Mouse (Mus musculus) myocyte (in vitro differentiated cells): ENCODE data around the gene Gle1. TPM values are rescaled to one million over a fixed set of nuclear protein-coding genes. Genes with fewer than 3 reads are reported as not detected.
"Not testable (repeated sequence)": the region's sequence is repeated elsewhere in the genome, so short reads cannot be mapped to it uniquely, and the experiment has no call there.

ENCODE experiments used
- H3K27me3 ChIP-seq: one replicate; pipeline ENCODE4 v1.6.1; 2011; ENCODE audit not compliant: control insufficient read depth, insufficient read depth, insufficient read length
- H3K36me3 ChIP-seq: one replicate; pipeline ENCODE4 v1.6.1; 2011; ENCODE audit not compliant: control insufficient read depth, insufficient read depth
- H3K4me2 ChIP-seq: one replicate; pipeline ENCODE4 v1.6.1; 2011; ENCODE audit warnings: low read depth, control low read depth
- H3K4me3 ChIP-seq: one replicate; pipeline ENCODE4 v1.5.1; 2011; ENCODE audit warnings: mild to moderate bottlenecking, control low read depth, moderate library complexity
- H3K79me2 ChIP-seq: one replicate; pipeline ENCODE4 v1.6.1; 2011; ENCODE audit not compliant: control insufficient read depth, insufficient read depth
- H3ac ChIP-seq: one replicate; pipeline ENCODE4 v1.6.1; 2011; ENCODE audit not compliant: control insufficient read depth, insufficient read length
- CEBPB ChIP-seq: IDR thresholded peaks from 2 replicates; pipeline ENCODE4 v1.6.1; 2011; ENCODE audit warnings: mild to moderate bottlenecking, moderate library complexity; ENCODE audit not compliant: poor library complexity, insufficient read depth, severe bottlenecking
- E2F4 ChIP-seq: IDR thresholded peaks from one replicate; pipeline ENCODE4 v1.6.1; 2011; ENCODE audit warnings: mild to moderate bottlenecking, control low read depth, moderate library complexity; ENCODE audit not compliant: insufficient read depth
- MAX ChIP-seq: IDR thresholded peaks from one replicate; pipeline ENCODE4 v1.6.1; 2011; ENCODE audit warnings: low read depth, mild to moderate bottlenecking, control low read depth
- MYOD1 ChIP-seq, 3 experiments: IDR thresholded peaks; one replicate each; pipeline ENCODE4 v1.6.1; 2011; ENCODE audit warnings: control low read depth in 2 of 3, low read depth in 2 of 3, mild to moderate bottlenecking in 2 of 3, moderate library complexity in 1 of 3; ENCODE audit not compliant: insufficient read length in 2 of 3, control insufficient read depth in 1 of 3
- MYOG ChIP-seq, 3 experiments: IDR thresholded peaks; one replicate each; pipeline ENCODE4 v1.6.1; 2011; ENCODE audit warnings: control low read depth in 2 of 3, low read depth in 2 of 3, mild to moderate bottlenecking in 2 of 3; ENCODE audit not compliant: insufficient read length in 2 of 3, control insufficient read depth in 1 of 3, insufficient read depth in 1 of 3
- POLR2A ChIP-seq: IDR thresholded peaks from one replicate; pipeline ENCODE4 v1.6.1; 2011; ENCODE audit warnings: low read depth, mild to moderate bottlenecking, control low read depth, moderate library complexity; ENCODE audit not compliant: insufficient read length
- POLR2AphosphoS2 ChIP-seq: IDR thresholded peaks from one replicate; pipeline ENCODE4 v1.6.1; 2011; ENCODE audit warnings: low read depth, control low read depth; ENCODE audit not compliant: insufficient read length
- REST ChIP-seq: IDR thresholded peaks from one replicate; pipeline ENCODE4 v1.6.1; 2011; ENCODE audit warnings: mild to moderate bottlenecking, control low read depth, moderate library complexity; ENCODE audit not compliant: insufficient read depth, insufficient read length
- SRF ChIP-seq: IDR thresholded peaks from one replicate; pipeline ENCODE4 v1.6.1; 2011; ENCODE audit warnings: low read depth; ENCODE audit not compliant: control insufficient read depth, insufficient read length
- TCF12 ChIP-seq: IDR thresholded peaks from one replicate; pipeline ENCODE4 v1.6.1; 2011; ENCODE audit warnings: mild to moderate bottlenecking, control low read depth; ENCODE audit not compliant: poor library complexity, insufficient read depth, severe bottlenecking
- TCF3 ChIP-seq: IDR thresholded peaks from one replicate; pipeline ENCODE4 v1.6.1; 2011; ENCODE audit warnings: low read depth, control low read depth; ENCODE audit not compliant: insufficient read length
- USF1 ChIP-seq: IDR thresholded peaks from one replicate; pipeline ENCODE4 v1.6.1; 2011; ENCODE audit warnings: low read depth, mild to moderate bottlenecking, control low read depth, moderate library complexity
- polyA plus RNA-seq: library from polyadenylated mRNA; unstranded; fragments of >200 nt; fragmentation: generic; extraction: Trizol; gene quantifications from one replicate; pipeline ENCODE4 v1.2.1, GENCODE M21; 2012; ENCODE audit warnings: missing spikeins

Gle1 gene
- polyA plus RNA-seq, 1 experiment = 25.1 TPM

DNA sequence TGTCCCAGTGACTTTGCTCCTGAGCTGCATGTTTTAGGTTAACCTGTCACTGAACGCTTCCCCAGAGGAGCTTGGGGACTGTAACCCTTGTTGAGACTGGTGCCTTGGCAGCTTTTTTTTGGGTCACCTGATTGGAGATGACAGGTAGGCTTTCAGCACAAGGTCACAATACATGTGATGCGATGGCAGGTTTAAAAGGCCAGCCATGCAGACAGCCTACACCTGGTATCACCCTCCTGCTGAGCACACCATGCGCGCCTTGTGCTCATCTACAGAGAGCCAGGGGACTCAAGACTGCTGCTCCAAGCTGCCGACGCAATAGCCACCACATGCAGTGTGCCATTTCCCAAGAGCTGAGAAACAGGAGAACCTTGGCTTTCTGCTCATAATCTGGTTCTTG, 43.5 kb upstream of the Gle1 start:
- H3K79me2 ChIP-seq = peaks cover 14% of the 10 kb centered on the region
- H3K27me3 ChIP-seq = no peaks in the 10 kb centered on the region
- H3K4me2 ChIP-seq = no peak overlapping the region
- TF ChIP-seq MYOD1 (IDR thresholded peaks at IDR 0.05; ENCODE audit: control insufficient read depth in 1 of 3, insufficient read length in 2 of 3, low read depth in 2 of 3) = no peak
- H3ac ChIP-seq = no peak overlapping the region
- peaks cover 15% of the 10 kb centered on the region for H3K36me3 ChIP-seq
- H3K4me3 ChIP-seq = no peak overlapping the region

DNA sequence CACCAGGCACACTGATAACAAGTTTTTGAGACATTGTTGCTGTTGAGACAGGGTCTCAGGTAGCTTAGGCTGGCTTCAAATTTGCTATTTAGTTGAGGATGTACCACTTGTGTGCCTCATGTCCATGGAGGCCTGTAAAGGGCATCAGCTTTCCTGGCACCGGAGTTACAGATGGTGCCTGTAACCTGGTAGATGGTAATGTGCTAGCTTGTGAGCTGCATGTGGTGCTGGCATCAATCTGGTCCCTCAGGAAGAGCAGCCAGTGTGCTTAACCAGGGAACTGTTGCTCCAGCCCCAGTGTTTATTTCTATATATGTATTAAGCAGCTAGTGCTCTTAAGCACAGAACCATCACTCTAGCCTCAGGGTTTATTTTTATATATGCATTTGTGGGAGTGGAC, 39.2 kb upstream of the Gle1 start:
- H3K4me2 ChIP-seq = no peak overlapping the region
- H3K27me3 ChIP-seq = no peaks in the 10 kb centered on the region
- H3K4me3 ChIP-seq = no peak overlapping the region
- no peak overlapping the region for H3ac ChIP-seq
- H3K36me3 ChIP-seq = peaks cover 28% of the 10 kb centered on the region
- peaks cover 6% of the 10 kb centered on the region for H3K79me2 ChIP-seq
- no peak for TF ChIP-seq MYOD1 (IDR thresholded peaks at IDR 0.05; ENCODE audit: control insufficient read depth in 1 of 3, insufficient read length in 2 of 3, low read depth in 2 of 3)
- no peak for TF ChIP-seq TCF12
- TF ChIP-seq USF1 = no peak
- no peak for TF ChIP-seq POLR2A
- no peak for TF ChIP-seq MYOG (IDR thresholded peaks at IDR 0.05; ENCODE audit: control insufficient read depth in 1 of 3, insufficient read depth in 1 of 3, insufficient read length in 2 of 3, low read depth in 2 of 3)
- TF ChIP-seq SRF = no peak
- no peak for TF ChIP-seq E2F4
- no peak for TF ChIP-seq CEBPB
- no peak for TF ChIP-seq REST
- no peak for TF ChIP-seq TCF3
- no peak for TF ChIP-seq MAX
- TF ChIP-seq POLR2AphosphoS2 = no peak

DNA sequence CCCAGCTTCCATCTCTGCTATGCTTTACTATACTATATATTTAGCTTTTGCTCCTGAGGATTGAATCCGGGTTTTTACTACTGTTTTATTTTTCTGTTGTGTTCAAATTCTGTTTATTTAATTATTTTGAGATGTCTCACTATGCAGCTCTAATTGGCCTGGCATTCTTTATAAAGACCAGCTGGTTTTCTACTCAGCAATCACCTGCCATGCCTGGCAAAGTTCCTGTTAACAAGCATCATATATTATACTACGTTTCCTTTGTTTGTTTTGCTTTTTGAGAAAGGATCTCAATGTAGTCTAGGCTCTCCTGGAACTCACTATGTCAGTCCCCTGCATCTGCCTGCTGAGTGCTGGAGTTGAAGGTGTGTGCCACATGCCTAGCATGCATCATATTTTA, 37.9 kb upstream of the Gle1 start:
- TF ChIP-seq POLR2A (no peak), E2F4 (no peak), REST (no peak), MYOG (IDR thresholded peaks at IDR 0.05; ENCODE audit: control insufficient read depth in 1 of 3, insufficient read depth in 1 of 3, insufficient read length in 2 of 3, low read depth in 2 of 3) (no peak)
- Histone ChIP-seq H3K27me3 (no peaks in the 10 kb centered on the region), H3K4me2 (no peak overlapping the region), H3K36me3 (peaks cover 33% of the 10 kb centered on the region), H3K4me3 (no peak overlapping the region), H3K79me2 (no peaks in the 10 kb centered on the region), H3ac (no peak overlapping the region)

DNA sequence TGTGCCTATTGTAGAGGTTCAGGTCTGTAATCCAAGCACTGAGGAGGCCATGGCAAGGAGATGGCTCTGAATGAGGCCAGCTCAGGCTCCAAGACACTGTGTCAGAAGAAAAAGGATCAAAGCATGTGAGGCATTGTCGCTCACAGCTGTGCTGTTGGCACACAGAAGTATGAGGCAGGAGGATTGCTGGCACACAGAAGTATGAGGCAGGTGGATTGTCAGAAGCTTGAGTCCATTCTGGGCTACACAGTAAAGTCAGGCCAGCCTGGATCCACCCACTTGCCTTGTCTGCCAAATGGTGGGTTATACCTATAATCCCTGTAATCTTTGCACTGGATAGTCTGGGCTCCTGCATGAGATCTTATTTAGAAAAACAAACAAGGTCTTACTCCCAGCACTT, 37.1 kb upstream of the Gle1 start:
- Histone ChIP-seq H3K27me3 (no peaks in the 10 kb centered on the region), H3K79me2 (no peaks in the 10 kb centered on the region), H3ac (no peak overlapping the region), H3K4me2 (no peak overlapping the region), H3K36me3 (peaks cover 39% of the 10 kb centered on the region), H3K4me3 (no peak overlapping the region)
- no peak for TF ChIP-seq REST
- no peak for TF ChIP-seq TCF3
- TF ChIP-seq MYOG (IDR thresholded peaks at IDR 0.05; ENCODE audit: control insufficient read depth in 1 of 3, insufficient read depth in 1 of 3, insufficient read length in 2 of 3, low read depth in 2 of 3) = no peak
- no peak for TF ChIP-seq MAX
- no peak for TF ChIP-seq USF1

GRCm38 (mm10) chr2:29902194-29902593, 33.0 kb upstream of the Gle1 start:
- H3ac ChIP-seq = no peak overlapping the region
- no peak for TF ChIP-seq MYOD1 (IDR thresholded peaks at IDR 0.05; ENCODE audit: control insufficient read depth in 1 of 3, insufficient read length in 2 of 3, low read depth in 2 of 3)
- no peak for TF ChIP-seq MAX
- TF ChIP-seq CEBPB = no peak
- TF ChIP-seq TCF12 = no peak
- TF ChIP-seq USF1 = no peak
- TF ChIP-seq E2F4 = no peak
- TF ChIP-seq REST = no peak
- TF ChIP-seq MYOG (IDR thresholded peaks at IDR 0.05; ENCODE audit: control insufficient read depth in 1 of 3, insufficient read depth in 1 of 3, insufficient read length in 2 of 3, low read depth in 2 of 3) = no peak
- no peak for TF ChIP-seq POLR2A
- no peak for TF ChIP-seq TCF3
- no peak for TF ChIP-seq POLR2AphosphoS2
- no peak for TF ChIP-seq SRF
- H3K4me2 ChIP-seq = no peak overlapping the region
- H3K27me3 ChIP-seq = no peaks in the 10 kb centered on the region
- no peak overlapping the region for H3K4me3 ChIP-seq
- H3K36me3 ChIP-seq = peaks cover 48% of the 10 kb centered on the region
- no peaks in the 10 kb centered on the region for H3K79me2 ChIP-seq

DNA sequence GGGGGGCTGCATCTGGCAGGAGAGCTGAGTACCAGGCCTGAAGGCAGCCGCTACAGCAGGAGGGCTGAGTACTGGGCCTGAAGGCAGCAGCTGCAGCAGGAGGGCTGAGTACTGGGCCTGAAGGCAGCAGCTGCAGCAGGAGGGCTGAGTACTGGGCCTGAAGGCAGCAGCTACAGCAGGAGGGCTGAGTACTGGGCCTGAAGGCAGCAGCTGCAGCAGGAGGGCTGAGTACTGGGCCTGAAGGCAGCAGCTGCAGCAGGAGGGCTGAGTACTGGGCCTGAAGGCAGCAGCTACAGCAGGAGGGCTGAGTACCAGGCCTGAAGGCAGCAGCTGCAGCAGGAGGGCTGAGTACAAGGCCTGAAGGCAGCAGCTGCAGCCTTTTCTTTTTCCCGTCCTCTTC, 27.1 kb upstream of the Gle1 start:
- H3K4me3 ChIP-seq, H3K79me2 ChIP-seq, H3ac ChIP-seq, H3K27me3 ChIP-seq, H3K4me2 ChIP-seq: not testable (repeated sequence)
- H3K36me3 ChIP-seq = peaks cover 29% of the 10 kb centered on the region
- peak; percentile 36 for TF ChIP-seq TCF3
- peak in 2 of 3 experiments; percentile 45 to 62 for TF ChIP-seq MYOD1 (IDR thresholded peaks at IDR 0.05; ENCODE audit: control insufficient read depth in 1 of 3, insufficient read length in 2 of 3, low read depth in 2 of 3)
- peak in 2 of 3 experiments; percentile 87 to 90 for TF ChIP-seq MYOG (IDR thresholded peaks at IDR 0.05; ENCODE audit: control insufficient read depth in 1 of 3, insufficient read depth in 1 of 3, insufficient read length in 2 of 3, low read depth in 2 of 3)
